Mouse (Mus musculus) limb, embryonic 12.5 days (tissue): ENCODE results near the gene Zbtb25. TPM values are rescaled to one million over a fixed set of nuclear protein-coding genes. Genes with fewer than 3 reads are reported as not detected.

Source experiments
- ATAC-seq: fragments of 200-750 bp; cut with Nextera tagmentation; 2 replicates; pipeline ENCODE4 v1.8.0; 2017; ENCODE audit warnings: low read depth, moderate TSS enrichment; ENCODE audit not compliant: insufficient number of reproducible peaks, insufficient read depth, low FRiP score, low TSS enrichment
- H3K27ac ChIP-seq: fragments of 300-500 bp; sonication (generic); 2 replicates; pipeline ENCODE4 v1.5.1; 2016; ENCODE audit warnings: mild to moderate bottlenecking, moderate library complexity
- H3K27me3 ChIP-seq: fragments of 300-500 bp; sonication (generic); 2 replicates; pipeline ENCODE4 v1.6.1; 2016; ENCODE audit warnings: mild to moderate bottlenecking, moderate library complexity
- H3K36me3 ChIP-seq: fragments of 300-500 bp; sonication (generic); 2 replicates; pipeline ENCODE4 v1.6.1; 2016; ENCODE audit warnings: mild to moderate bottlenecking, moderate library complexity
- H3K4me1 ChIP-seq: fragments of 300-500 bp; sonication (generic); replicated peaks from 2 replicates; pipeline ENCODE4 v1.6.1; 2016
- H3K4me2 ChIP-seq: fragments of 300-500 bp; sonication (generic); 2 replicates; pipeline ENCODE4 v1.6.1; 2016; ENCODE audit warnings: mild to moderate bottlenecking, moderate library complexity
- H3K4me3 ChIP-seq: fragments of 300-500 bp; sonication (generic); replicated peaks from 2 replicates; pipeline ENCODE4 v1.5.1; 2016; ENCODE audit warnings: mild to moderate bottlenecking
- H3K9ac ChIP-seq: fragments of 300-500 bp; sonication (generic); replicated peaks from 2 replicates; pipeline ENCODE4 v1.6.1; 2016; ENCODE audit warnings: mild to moderate bottlenecking, moderate library complexity
- H3K9me3 ChIP-seq: fragments of 300-500 bp; sonication (generic); 2 replicates; pipeline ENCODE4 v1.6.1; 2016; ENCODE audit warnings: mild to moderate bottlenecking, moderate library complexity
- WGBS: fragments of 180-500 bp; shearing (Covaris S2); methylation state at CpG from one replicate; pipeline ENCODE4 v1.1.7; 2016; 5-methylcytosine and 5-hydroxymethylcytosine counted together
- polyA plus RNA-seq: library from polyadenylated mRNA; unstranded; fragments of >200 nt; fragmentation: Nextera tagmentation; extraction: Ambion mirVana; gene quantifications from 2 replicates; pipeline ENCODE4 v1.2.1, GENCODE M21; 2016

Zbtb25 gene
- polyA plus RNA-seq, 1 experiment from 2014 or later: 21.7 TPM

DNA sequence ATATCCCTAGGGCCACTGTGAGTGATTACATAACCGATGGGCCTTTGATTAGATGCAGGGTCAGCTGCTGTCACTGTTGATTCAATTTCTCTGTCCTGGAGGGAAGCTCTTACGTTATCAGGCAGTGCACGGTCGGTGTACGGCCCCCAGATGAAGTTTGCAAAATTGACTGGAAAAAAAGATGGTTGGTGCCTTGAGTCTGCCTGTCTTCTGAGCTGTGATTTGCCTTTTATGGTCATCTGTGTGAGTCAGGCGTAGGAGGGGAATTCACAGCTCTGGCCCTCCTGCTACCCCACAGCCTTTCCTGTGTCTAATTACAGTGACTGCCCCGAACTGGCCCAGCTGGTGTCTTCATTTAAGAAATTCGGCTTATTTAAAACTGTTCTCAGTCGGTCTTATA lies 61.4 kb downstream of the Zbtb25 start:
- Histone ChIP-seq H3K27me3 (no peaks in the 10 kb centered on the region), H3K27ac (no peak overlapping the region; the same call in 1 of the 2 replicates), H3K9me3 (no peaks in the 10 kb centered on the region), H3K4me2 (no peak overlapping the region), H3K36me3 (peaks cover 58% of the 10 kb centered on the region), H3K9ac (no peak overlapping the region), H3K4me3 (no peak overlapping the region), H3K4me1 (peaks cover 25% of the 10 kb centered on the region)
- ATAC-seq: no peak
- 36% methylated on average over 9 of the region's 9 CpGs for WGBS

DNA sequence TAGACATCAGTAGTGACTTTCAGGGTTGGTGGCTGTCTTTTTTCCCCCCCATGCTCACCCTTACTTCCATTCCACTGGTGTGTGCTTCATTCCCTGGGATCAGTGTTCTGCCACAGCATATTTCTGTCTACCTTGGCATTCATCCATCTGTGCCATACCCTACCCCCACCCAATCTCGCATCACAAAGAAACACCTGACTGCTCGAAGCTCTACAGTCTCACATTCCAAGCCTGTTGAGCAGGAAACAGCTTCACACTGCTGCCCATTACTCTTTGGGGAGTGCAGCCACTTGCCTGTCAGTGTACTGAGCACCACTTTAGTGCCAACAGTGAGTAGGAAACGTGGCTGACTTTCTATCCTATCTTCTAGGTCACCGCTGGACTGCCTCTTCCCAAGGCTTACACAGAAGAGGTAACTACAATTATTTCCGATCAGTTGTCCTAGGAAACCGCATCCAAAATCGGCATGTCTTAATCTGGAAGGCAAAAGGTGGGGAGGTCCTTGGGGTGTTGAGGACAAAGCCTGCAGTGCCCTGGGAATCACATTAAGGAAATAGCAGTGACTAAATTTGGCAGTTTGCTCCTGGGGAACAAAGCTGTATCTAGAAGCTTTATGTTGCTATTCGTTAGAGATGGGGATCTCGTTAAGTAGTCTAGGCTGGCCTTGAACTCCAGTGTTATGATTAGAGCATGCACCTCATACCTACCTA lies 62.4 kb downstream of the Zbtb25 start:
- 79% methylated on average over 9 of the region's 9 CpGs for WGBS
- ATAC-seq: no peak
- Histone ChIP-seq H3K9me3 (no peaks in the 10 kb centered on the region), H3K27ac (0 out of 2 replicates have a peak overlapping the region, but pooled peaks have one; percentile 4), H3K4me2 (no peak overlapping the region), H3K9ac (no peak overlapping the region), H3K4me1 (peaks cover 25% of the 10 kb centered on the region), H3K27me3 (no peaks in the 10 kb centered on the region), H3K4me3 (no peak overlapping the region), H3K36me3 (peaks cover 58% of the 10 kb centered on the region)

DNA sequence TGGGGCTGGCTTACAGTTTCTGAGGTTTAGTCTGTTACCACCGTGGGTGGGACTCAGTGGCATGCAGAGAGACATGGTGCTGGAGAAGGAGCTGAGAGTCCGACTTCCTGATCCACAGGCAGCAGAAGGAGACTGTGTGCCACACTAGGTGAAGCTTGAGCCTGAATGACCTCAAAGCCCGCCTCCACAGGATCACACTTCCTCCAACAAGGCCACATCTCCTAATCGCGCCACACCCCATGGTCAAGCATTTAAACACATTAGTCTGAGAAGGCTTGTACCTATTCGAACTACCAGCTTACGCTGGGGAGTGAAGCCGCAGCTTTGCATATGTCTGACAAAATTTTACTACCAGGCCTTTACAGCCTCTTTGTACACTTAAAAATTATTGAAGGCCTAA lies 64.3 kb downstream of the Zbtb25 start:
- Histone ChIP-seq H3K27me3 (no peaks in the 10 kb centered on the region), H3K9ac (no peak overlapping the region), H3K4me2 (no peak overlapping the region), H3K4me1 (peaks cover 25% of the 10 kb centered on the region), H3K27ac (0 out of 2 replicates have a peak overlapping the region, but pooled peaks have one; percentile 17), H3K9me3 (no peaks in the 10 kb centered on the region), H3K4me3 (no peak overlapping the region), H3K36me3 (peaks cover 63% of the 10 kb centered on the region)
- no peak for ATAC-seq
- 88% methylated on average over 8 of the region's 8 CpGs for WGBS

DNA sequence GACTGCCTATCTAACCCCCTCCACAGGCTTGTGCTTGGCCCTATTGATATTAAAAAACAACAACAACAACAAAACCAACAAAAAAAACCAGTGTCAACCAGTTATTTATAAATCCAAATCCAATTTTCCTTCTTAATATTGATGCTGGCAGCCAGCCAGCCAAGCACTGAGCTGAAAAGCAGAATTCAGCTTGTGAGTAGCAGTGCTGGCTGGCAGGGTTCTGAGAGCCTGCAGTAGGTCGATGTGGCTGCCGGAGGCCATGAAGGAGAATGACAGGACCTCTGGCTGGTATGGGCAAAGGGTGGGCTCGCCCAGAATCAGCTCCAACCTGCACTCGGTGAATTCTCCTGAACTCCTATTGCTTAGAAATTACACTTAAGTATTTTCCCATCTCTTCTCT lies 65.2 kb downstream of the Zbtb25 start:
- ATAC-seq: no peak
- no peak overlapping the region for H3K9ac ChIP-seq
- no peak overlapping the region for H3K4me3 ChIP-seq
- no peak overlapping the region for H3K4me2 ChIP-seq
- H3K27me3 ChIP-seq: no peaks in the 10 kb centered on the region
- WGBS: 81% methylated on average over 4 of the region's 4 CpGs
- H3K36me3 ChIP-seq: peaks cover 72% of the 10 kb centered on the region
- H3K4me1 ChIP-seq: peaks cover 25% of the 10 kb centered on the region
- peak overlapping the region; percentile 50; the same call in 1 of the 2 replicates for H3K27ac ChIP-seq
- H3K9me3 ChIP-seq: no peaks in the 10 kb centered on the region

GRCm38 (mm10) chr12:76303474-76303873 lies 65.9 kb downstream of the Zbtb25 start:
- H3K36me3 ChIP-seq: peaks cover 76% of the 10 kb centered on the region
- 94% methylated on average over 11 of the region's 11 CpGs for WGBS
- H3K4me2 ChIP-seq: no peak overlapping the region
- H3K9ac ChIP-seq: no peak overlapping the region
- H3K27me3 ChIP-seq: no peaks in the 10 kb centered on the region
- H3K4me3 ChIP-seq: no peak overlapping the region
- H3K9me3 ChIP-seq: no peaks in the 10 kb centered on the region
- H3K4me1 ChIP-seq: peaks cover 25% of the 10 kb centered on the region
- H3K27ac ChIP-seq: no peak overlapping the region
- no peak for ATAC-seq

DNA sequence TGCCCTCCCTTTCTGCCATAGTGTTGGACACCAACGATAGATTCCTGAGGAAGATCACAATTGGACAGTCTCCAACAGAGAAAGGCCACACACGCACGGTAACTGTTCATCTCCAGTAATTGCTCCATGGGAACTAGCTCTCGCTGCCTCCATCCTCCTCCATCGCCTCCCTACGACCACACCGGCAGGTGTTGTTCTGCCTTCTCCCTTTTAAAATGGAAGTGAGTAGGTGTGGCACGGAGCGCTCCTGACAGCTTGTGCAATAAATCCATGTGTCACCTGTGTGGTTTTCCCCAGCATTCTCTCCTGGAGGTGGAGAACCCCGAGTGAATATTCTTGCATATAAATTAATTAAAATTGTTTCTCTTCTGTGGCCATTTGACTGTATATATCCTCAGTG lies 69.0 kb downstream of the Zbtb25 start:
- H3K4me1 ChIP-seq: 0 out of 2 replicates have a peak, but pooled peaks cover 8% of the 10 kb centered on the region
- no peaks in the 10 kb centered on the region for H3K27me3 ChIP-seq
- H3K4me2 ChIP-seq: no peak overlapping the region
- 89% methylated on average over 10 of the region's 10 CpGs for WGBS
- peaks cover 84% of the 10 kb centered on the region for H3K36me3 ChIP-seq
- ATAC-seq: no peak
- H3K4me3 ChIP-seq: no peak overlapping the region
- no peaks in the 10 kb centered on the region for H3K9me3 ChIP-seq
- H3K27ac ChIP-seq: no peak overlapping the region
- no peak overlapping the region for H3K9ac ChIP-seq

DNA sequence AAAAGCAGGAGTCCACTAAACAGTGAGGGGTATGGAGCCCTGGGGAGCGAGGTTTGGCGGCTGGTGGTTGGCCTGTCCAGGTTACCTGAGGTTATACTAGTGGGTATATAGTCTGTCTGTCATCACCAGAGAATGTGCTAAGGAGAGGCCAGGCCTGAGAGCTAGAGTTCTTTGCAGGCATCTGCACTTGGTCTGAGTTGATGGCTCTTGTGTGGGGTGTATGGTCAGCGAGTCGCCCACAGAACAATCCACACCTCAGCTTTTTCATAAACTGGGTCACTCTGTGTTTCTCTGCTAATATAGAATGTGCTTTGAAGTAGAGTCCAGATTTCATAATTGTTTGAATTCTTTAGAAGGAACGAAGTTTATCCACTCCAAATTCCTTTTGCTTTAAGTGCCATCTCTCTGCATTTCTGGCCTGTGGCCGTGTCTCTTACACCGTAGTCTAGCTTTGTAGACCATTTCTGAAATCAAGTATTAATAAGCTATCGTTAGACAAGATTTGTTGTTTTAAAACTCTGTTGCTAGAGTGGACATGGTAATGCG lies 70.0 kb downstream of the Zbtb25 start:
- H3K9ac ChIP-seq: no peak overlapping the region
- peaks cover 84% of the 10 kb centered on the region for H3K36me3 ChIP-seq
- H3K4me2 ChIP-seq: no peak overlapping the region
- no peaks in the 10 kb centered on the region for H3K9me3 ChIP-seq
- WGBS: 92% methylated on average over 9 of the region's 9 CpGs
- ATAC-seq: no peak
- H3K4me1 ChIP-seq: 0 out of 2 replicates have a peak, but pooled peaks cover 3% of the 10 kb centered on the region
- no peak overlapping the region for H3K27ac ChIP-seq
- no peak overlapping the region for H3K4me3 ChIP-seq
- no peaks in the 10 kb centered on the region for H3K27me3 ChIP-seq

GRCm38 (mm10) chr12:76297830-76298229 lies 71.6 kb downstream of the Zbtb25 start:
- Histone ChIP-seq H3K27me3 (no peaks in the 10 kb centered on the region), H3K27ac (no peak overlapping the region), H3K36me3 (peaks cover 78% of the 10 kb centered on the region), H3K4me2 (no peak overlapping the region), H3K4me1 (no peaks in the 10 kb centered on the region), H3K9ac (no peak overlapping the region), H3K4me3 (no peak overlapping the region), H3K9me3 (no peaks in the 10 kb centered on the region)
- ATAC-seq: no peak
- WGBS: 84% methylated on average over 5 of the region's 5 CpGs

Other genes starting within 250 kb of the Zbtb25 start
- 0.19 and 0.35 TPM in 2 replicates for gene Esr2, start 192.3 kb downstream of the Zbtb25 start, polyA plus RNA-seq
- not detected in 2 replicates for gene Tex21, start 122.9 kb downstream of the Zbtb25 start, polyA plus RNA-seq
- gene Mthfd1, start 114.3 kb downstream of the Zbtb25 start, polyA plus RNA-seq: 81.2 and 83.6 TPM in 2 replicates
- gene Akap5, start 44.7 kb downstream of the Zbtb25 start, polyA plus RNA-seq: 2.0 and 2.3 TPM in 2 replicates
- gene Zbtb1, start 664 bp upstream of the Zbtb25 start, polyA plus RNA-seq: 11.8 and 12.2 TPM in 2 replicates
- 5.2 and 6.4 TPM in 2 replicates for gene Hspa2, start 34.6 kb upstream of the Zbtb25 start, polyA plus RNA-seq
- gene Ppp1r36, start 47.9 kb upstream of the Zbtb25 start, polyA plus RNA-seq: 3.2 and 4.3 TPM in 2 replicates
- 6.2 and 7.4 TPM in 2 replicates for gene Plekhg3, start 161.3 kb upstream of the Zbtb25 start, polyA plus RNA-seq